Mouse (Mus musculus): Measurements from ENCODE around the gene 4930590J08Rik. TPM values are rescaled to one million over a fixed set of nuclear protein-coding genes. Genes with fewer than 3 reads are reported as not detected.

Gene 4930590J08Rik
- polyA plus RNA-seq, 2 experiments: 0.43 to 0.87 TPM

GRCm38 (mm10) chr6:91978371-91979300 lies 76.0 kb downstream of the 4930590J08Rik start, which contains the start of gene Fgd5:
Gene Fgd5, plus strand, starts transcription at chr6:91978878.
- H3K27me3 ChIP-seq (ENCODE audit: control insufficient read depth, insufficient read depth, low read length): peaks cover 8% of the 10 kb centered on the region; the same call in 1 of the 2 replicates
- H3K4me2 ChIP-seq (replicated peaks; ENCODE audit: low read depth, low read length, severe bottlenecking): peak within 1 kb of the TSS; percentile 96
- WGBS: 2% methylated on average over 29 of the region's 62 CpGs
- peak within 1 kb of the TSS; percentile 54 for H3K4me3 ChIP-seq (replicated peaks; ENCODE audit: low read length)
- H3K27ac ChIP-seq (replicated peaks; ENCODE audit: low read depth, low read length): no peak within 1 kb of the TSS
- no peaks in the 10 kb centered on the region for H3K9me3 ChIP-seq (ENCODE audit: control insufficient read depth, low read length)
- peak within 1 kb of the TSS; percentile 58 for H3K9ac ChIP-seq (ENCODE audit: low read depth, low read length, severe bottlenecking)
- H3K4me1 ChIP-seq (ENCODE audit: control insufficient read depth, insufficient read depth, low read length): no peaks in the 10 kb centered on the region
- peak; percentile 83 for ATAC-seq (ENCODE audit: low FRiP score, low read depth)
- DNase-seq (ENCODE audit: low spot score): peak; percentile 56
- TF ChIP-seq POLR2A (IDR thresholded peaks at IDR 0.05; ENCODE audit: borderline replicate concordance, extremely low read depth, insufficient read depth, insufficient read length): no peak
- no peaks in the 10 kb centered on the region for H3K36me3 ChIP-seq (ENCODE audit: control insufficient read depth, insufficient read depth, low read length)

- peak overlapping the region; percentile 54 for H3K4me3 ChIP-seq (replicated peaks; ENCODE audit: low read length)
- TF ChIP-seq POLR2A (IDR thresholded peaks at IDR 0.05; ENCODE audit: borderline replicate concordance, extremely low read depth, insufficient read depth, insufficient read length): no peak
- H3K4me1 ChIP-seq (ENCODE audit: control insufficient read depth, insufficient read depth, low read length): no peaks in the 10 kb centered on the region
- ATAC-seq (ENCODE audit: low FRiP score, low read depth) (no peak), DNase-seq (ENCODE audit: low spot score) (no peak)
- peak overlapping the region; percentile 96 for H3K4me2 ChIP-seq (replicated peaks; ENCODE audit: low read depth, low read length, severe bottlenecking)
- H3K36me3 ChIP-seq (ENCODE audit: control insufficient read depth, insufficient read depth, low read length): no peaks in the 10 kb centered on the region
- no peak overlapping the region for H3K27ac ChIP-seq (replicated peaks; ENCODE audit: low read depth, low read length)
- no peaks in the 10 kb centered on the region for H3K9me3 ChIP-seq (ENCODE audit: control insufficient read depth, low read length)
- H3K9ac ChIP-seq (ENCODE audit: low read depth, low read length, severe bottlenecking): peak overlapping the region; percentile 58
- WGBS: 9% methylated on average over 23 of the region's 23 CpGs
- peaks cover 8% of the 10 kb centered on the region; the same call in 1 of the 2 replicates for H3K27me3 ChIP-seq (ENCODE audit: control insufficient read depth, insufficient read depth, low read length)
Observed at GRCm38 (mm10) chr6:91979301-91979996, 76.8 kb downstream of the 4930590J08Rik start.

- TF ChIP-seq POLR2A (IDR thresholded peaks at IDR 0.05; ENCODE audit: borderline replicate concordance, extremely low read depth, insufficient read depth, insufficient read length): no peak
- WGBS: 47% methylated on average over 3 of the region's 3 CpGs
- DNase-seq (ENCODE audit: low spot score) (no peak), ATAC-seq (ENCODE audit: low FRiP score, low read depth) (no peak)
- H3K36me3 ChIP-seq (ENCODE audit: control insufficient read depth, insufficient read depth, low read length): no peaks in the 10 kb centered on the region
- no peaks in the 10 kb centered on the region for H3K4me1 ChIP-seq (ENCODE audit: control insufficient read depth, insufficient read depth, low read length)
- H3K27me3 ChIP-seq (ENCODE audit: control insufficient read depth, insufficient read depth, low read length): peaks cover 8% of the 10 kb centered on the region; the same call in 1 of the 2 replicates
- H3K4me3 ChIP-seq (replicated peaks; ENCODE audit: low read length): no peak overlapping the region
- no peak overlapping the region for H3K9ac ChIP-seq (ENCODE audit: low read depth, low read length, severe bottlenecking)
- H3K9me3 ChIP-seq (ENCODE audit: control insufficient read depth, low read length): no peaks in the 10 kb centered on the region
- peak overlapping the region; percentile 96; the same call in 1 of the 2 replicates for H3K4me2 ChIP-seq (replicated peaks; ENCODE audit: low read depth, low read length, severe bottlenecking)
- no peak overlapping the region for H3K27ac ChIP-seq (replicated peaks; ENCODE audit: low read depth, low read length)
Observed at GRCm38 (mm10) chr6:91980011-91980410, 77.4 kb downstream of the 4930590J08Rik start.

- H3K4me3 ChIP-seq (replicated peaks; ENCODE audit: low read length): no peak overlapping the region
- no peaks in the 10 kb centered on the region for H3K27me3 ChIP-seq (ENCODE audit: control insufficient read depth, insufficient read depth, low read length)
- H3K9me3 ChIP-seq (ENCODE audit: control insufficient read depth, low read length): no peaks in the 10 kb centered on the region
- ATAC-seq (ENCODE audit: low FRiP score, low read depth) (no peak), DNase-seq (ENCODE audit: low spot score) (no peak)
- no peak overlapping the region for H3K4me2 ChIP-seq (replicated peaks; ENCODE audit: low read depth, low read length, severe bottlenecking)
- WGBS: 88% methylated on average over 8 of the region's 8 CpGs
- H3K9ac ChIP-seq (ENCODE audit: low read depth, low read length, severe bottlenecking): no peak overlapping the region
- H3K27ac ChIP-seq (replicated peaks; ENCODE audit: low read depth, low read length): no peak overlapping the region
- H3K4me1 ChIP-seq (ENCODE audit: control insufficient read depth, insufficient read depth, low read length): no peaks in the 10 kb centered on the region
- no peak for TF ChIP-seq POLR2A (IDR thresholded peaks at IDR 0.05; ENCODE audit: borderline replicate concordance, extremely low read depth, insufficient read depth, insufficient read length)
- H3K36me3 ChIP-seq (ENCODE audit: control insufficient read depth, insufficient read depth, low read length): no peaks in the 10 kb centered on the region
Observed at GRCm38 (mm10) chr6:91990101-91990500, 87.5 kb downstream of the 4930590J08Rik start.

- Histone ChIP-seq H3K27me3 (ENCODE audit: control insufficient read depth, insufficient read depth, low read length) (no peaks in the 10 kb centered on the region), H3K4me3 (replicated peaks; ENCODE audit: low read length) (no peak overlapping the region), H3K9me3 (ENCODE audit: control insufficient read depth, low read length) (no peaks in the 10 kb centered on the region), H3K27ac (replicated peaks; ENCODE audit: low read depth, low read length) (no peak overlapping the region), H3K36me3 (ENCODE audit: control insufficient read depth, insufficient read depth, low read length) (no peaks in the 10 kb centered on the region), H3K9ac (ENCODE audit: low read depth, low read length, severe bottlenecking) (no peak overlapping the region), H3K4me1 (ENCODE audit: control insufficient read depth, insufficient read depth, low read length) (no peaks in the 10 kb centered on the region), H3K4me2 (replicated peaks; ENCODE audit: low read depth, low read length, severe bottlenecking) (no peak overlapping the region)
- DNase-seq (ENCODE audit: low spot score) (no peak), ATAC-seq (ENCODE audit: low FRiP score, low read depth) (no peak)
- TF ChIP-seq POLR2A (IDR thresholded peaks at IDR 0.05; ENCODE audit: borderline replicate concordance, extremely low read depth, insufficient read depth, insufficient read length): no peak
- 87% methylated on average over 2 of the region's 2 CpGs for WGBS
Observed at GRCm38 (mm10) chr6:91992823-91993222, 90.2 kb downstream of the 4930590J08Rik start.
